Mouse (Mus musculus): ENCODE measurements around the gene Fsd2. TPM values are rescaled to one million over a fixed set of nuclear protein-coding genes. Genes with fewer than 3 reads are reported as not detected.
A peak's percentile ranks its signal among the peaks of the same experiment; 100 is the strongest.

Gene Fsd2
- polyA plus RNA-seq, 1 experiment from 2014 or later: 0.04 TPM

DNA sequence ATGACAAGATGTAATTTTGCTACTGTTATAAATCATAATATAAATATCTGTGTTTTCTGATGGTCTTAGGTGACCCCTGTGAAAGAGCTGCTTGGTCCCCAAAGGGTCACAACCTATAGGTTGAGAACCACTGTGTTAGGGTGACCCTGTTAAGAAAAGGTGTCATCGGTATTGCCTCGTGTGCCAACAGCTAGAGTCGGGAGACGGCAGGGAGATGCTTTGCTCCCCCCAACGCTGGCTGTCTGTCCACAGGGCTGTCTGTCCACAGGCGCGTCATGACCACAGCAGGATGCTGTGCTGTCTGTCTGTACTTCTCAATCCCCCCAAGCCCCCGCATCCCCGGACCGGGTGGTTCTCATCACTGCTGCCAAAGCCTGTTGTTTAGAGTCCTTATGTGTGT lies 8.9 kb upstream of the Fsd2 start:
- no peak for TF ChIP-seq CTCF (IDR thresholded peaks at IDR 0.05; ENCODE audit: low read depth)
- DNase-seq (ENCODE audit: low spot score): no peak
- no peak for ATAC-seq (replicated peaks; ENCODE audit: low FRiP score, low read depth)

DNA sequence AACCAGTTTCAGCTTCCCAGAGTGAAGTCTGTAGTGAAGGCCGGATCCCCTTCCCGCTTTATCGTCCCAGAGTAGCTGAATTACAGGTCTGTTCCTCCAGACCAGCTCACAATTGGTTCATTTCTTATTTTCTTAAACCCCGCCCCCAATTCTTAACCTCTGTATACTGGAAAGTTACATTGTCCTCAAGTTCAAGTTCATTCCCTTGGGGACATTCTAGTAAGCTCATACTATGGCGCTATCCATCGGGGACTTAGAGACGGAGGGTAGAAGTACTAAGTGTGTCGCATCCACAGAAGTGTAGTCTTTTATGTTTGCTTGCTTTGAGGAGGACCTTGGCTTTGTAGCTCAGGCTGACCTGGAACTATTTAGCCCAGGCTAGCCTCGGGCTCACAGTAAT lies 7.1 kb upstream of the Fsd2 start:
- 93% methylated on average over 9 of the region's 9 CpGs for WGBS

More for the DNA sequence above, 8.9 kb upstream of the Fsd2 start:
- WGBS: 93% methylated on average over 10 of the region's 10 CpGs
- Histone ChIP-seq H3K36me3 (ENCODE audit: insufficient read depth, low read length) (peaks cover 16% of the 10 kb centered on the region; the same call in 1 of the 2 replicates), H3K4me1 (replicated peaks; ENCODE audit: insufficient read depth, low read length) (0 out of 2 replicates have a peak, but pooled peaks cover 5% of the 10 kb centered on the region), H3K9ac (ENCODE audit: low read depth, low read length) (no peak overlapping the region), H3K4me3 (replicated peaks; ENCODE audit: low read depth, low read length) (no peak overlapping the region), H3K4me2 (ENCODE audit: low read length) (no peak overlapping the region), H3K27ac (no peak overlapping the region), H3K27me3 (ENCODE audit: insufficient read depth, low read length) (no peaks in the 10 kb centered on the region), H3K9me3 (replicated peaks; ENCODE audit: low read length) (no peaks in the 10 kb centered on the region)

DNA sequence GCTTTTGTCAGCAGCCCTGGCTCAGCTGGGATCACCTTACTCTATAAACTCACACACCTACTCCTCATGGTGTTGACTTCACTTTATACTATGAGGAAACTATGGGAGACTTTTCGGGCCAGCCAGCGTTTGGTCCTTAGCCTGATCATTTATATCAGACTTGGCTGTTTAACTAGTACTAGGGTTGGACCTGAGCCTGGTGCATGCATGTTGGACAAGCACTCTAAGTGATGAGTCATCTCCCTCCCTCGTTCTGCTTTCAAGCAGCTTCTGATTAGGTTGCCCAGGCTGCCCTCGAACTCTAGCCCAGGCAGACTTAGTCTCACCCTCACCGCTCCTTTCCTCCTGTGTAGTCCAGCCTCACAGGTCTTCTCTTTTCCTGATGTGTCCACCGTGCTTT lies 6.7 kb upstream of the Fsd2 start:
- no peak overlapping the region for H3K27ac ChIP-seq
- no peak overlapping the region for H3K9ac ChIP-seq (ENCODE audit: low read depth, low read length)
- no peak overlapping the region for H3K4me2 ChIP-seq (ENCODE audit: low read length)
- ATAC-seq (replicated peaks; ENCODE audit: low FRiP score, low read depth) (no peak), DNase-seq (ENCODE audit: low spot score) (no peak)
- no peaks in the 10 kb centered on the region for H3K9me3 ChIP-seq (replicated peaks; ENCODE audit: low read length)
- H3K4me1 ChIP-seq (replicated peaks; ENCODE audit: insufficient read depth, low read length): 0 out of 2 replicates have a peak, but pooled peaks cover 5% of the 10 kb centered on the region
- H3K27me3 ChIP-seq (ENCODE audit: insufficient read depth, low read length): no peaks in the 10 kb centered on the region
- no peak for TF ChIP-seq CTCF (IDR thresholded peaks at IDR 0.05; ENCODE audit: low read depth)
- H3K4me3 ChIP-seq (replicated peaks; ENCODE audit: low read depth, low read length): no peak overlapping the region
- peaks cover 12% of the 10 kb centered on the region; the same call in 1 of the 2 replicates for H3K36me3 ChIP-seq (ENCODE audit: insufficient read depth, low read length)
- 79% methylated on average over 6 of the region's 6 CpGs for WGBS

More for the DNA sequence above, 7.1 kb upstream of the Fsd2 start:
- no peak overlapping the region for H3K4me2 ChIP-seq (ENCODE audit: low read length)
- H3K4me3 ChIP-seq (replicated peaks; ENCODE audit: low read depth, low read length): no peak overlapping the region
- 0 out of 2 replicates have a peak, but pooled peaks cover 5% of the 10 kb centered on the region for H3K4me1 ChIP-seq (replicated peaks; ENCODE audit: insufficient read depth, low read length)
- H3K27ac ChIP-seq: no peak overlapping the region
- no peaks in the 10 kb centered on the region for H3K9me3 ChIP-seq (replicated peaks; ENCODE audit: low read length)
- TF ChIP-seq CTCF (IDR thresholded peaks at IDR 0.05; ENCODE audit: low read depth): no peak
- H3K27me3 ChIP-seq (ENCODE audit: insufficient read depth, low read length): no peaks in the 10 kb centered on the region
- no peak overlapping the region for H3K9ac ChIP-seq (ENCODE audit: low read depth, low read length)
- no peak for DNase-seq (ENCODE audit: low spot score)
- peaks cover 16% of the 10 kb centered on the region; the same call in 1 of the 2 replicates for H3K36me3 ChIP-seq (ENCODE audit: insufficient read depth, low read length)
- no peak for ATAC-seq (replicated peaks; ENCODE audit: low FRiP score, low read depth)

DNA sequence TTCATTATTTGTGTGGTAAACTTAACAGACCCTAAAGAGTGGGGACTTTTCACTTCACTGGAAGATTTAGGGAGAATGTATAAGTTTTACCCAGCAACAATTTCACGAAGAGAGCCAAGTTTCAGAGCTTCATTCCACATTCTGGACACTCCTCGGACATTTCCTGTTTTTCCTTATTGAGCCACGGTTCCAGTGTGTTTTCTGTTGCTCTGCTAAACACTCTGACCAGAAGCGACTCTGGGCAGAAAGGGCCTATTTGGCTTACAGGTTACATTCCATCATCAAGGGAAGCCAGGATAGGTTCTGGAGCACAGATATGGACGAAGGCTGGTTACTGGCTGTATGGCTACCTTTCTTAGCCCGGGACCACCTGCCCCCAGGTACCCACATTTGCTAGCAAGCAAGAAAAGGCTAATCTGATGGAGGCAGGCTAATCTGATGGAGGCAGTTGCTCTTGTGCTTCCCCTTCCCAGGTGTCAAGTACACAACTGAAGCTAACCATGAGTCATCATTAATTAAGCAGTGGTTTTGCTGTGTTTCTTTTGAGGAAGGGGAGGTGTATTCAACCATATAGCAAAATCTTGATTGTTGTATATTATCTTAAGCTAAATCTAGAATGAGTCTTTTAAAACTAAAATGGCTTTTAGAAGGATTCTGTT lies 6.0 kb upstream of the Fsd2 start:
- H3K9me3 ChIP-seq (replicated peaks; ENCODE audit: low read length): no peaks in the 10 kb centered on the region
- H3K9ac ChIP-seq (ENCODE audit: low read depth, low read length): no peak overlapping the region
- peaks cover 7% of the 10 kb centered on the region; the same call in 1 of the 2 replicates for H3K36me3 ChIP-seq (ENCODE audit: insufficient read depth, low read length)
- 43% methylated on average over 6 of the region's 6 CpGs for WGBS
- no peak for TF ChIP-seq CTCF (IDR thresholded peaks at IDR 0.05; ENCODE audit: low read depth)
- peak overlapping the region; percentile 69 for H3K4me2 ChIP-seq (ENCODE audit: low read length)
- H3K27ac ChIP-seq: no peak overlapping the region
- DNase-seq (ENCODE audit: low spot score) (peak; percentile 33), ATAC-seq (replicated peaks; ENCODE audit: low FRiP score, low read depth) (no peak)
- peak overlapping the region; percentile 90 for H3K4me3 ChIP-seq (replicated peaks; ENCODE audit: low read depth, low read length)
- H3K4me1 ChIP-seq (replicated peaks; ENCODE audit: insufficient read depth, low read length): 0 out of 2 replicates have a peak, but pooled peaks cover 5% of the 10 kb centered on the region
- no peaks in the 10 kb centered on the region for H3K27me3 ChIP-seq (ENCODE audit: insufficient read depth, low read length)

DNA sequence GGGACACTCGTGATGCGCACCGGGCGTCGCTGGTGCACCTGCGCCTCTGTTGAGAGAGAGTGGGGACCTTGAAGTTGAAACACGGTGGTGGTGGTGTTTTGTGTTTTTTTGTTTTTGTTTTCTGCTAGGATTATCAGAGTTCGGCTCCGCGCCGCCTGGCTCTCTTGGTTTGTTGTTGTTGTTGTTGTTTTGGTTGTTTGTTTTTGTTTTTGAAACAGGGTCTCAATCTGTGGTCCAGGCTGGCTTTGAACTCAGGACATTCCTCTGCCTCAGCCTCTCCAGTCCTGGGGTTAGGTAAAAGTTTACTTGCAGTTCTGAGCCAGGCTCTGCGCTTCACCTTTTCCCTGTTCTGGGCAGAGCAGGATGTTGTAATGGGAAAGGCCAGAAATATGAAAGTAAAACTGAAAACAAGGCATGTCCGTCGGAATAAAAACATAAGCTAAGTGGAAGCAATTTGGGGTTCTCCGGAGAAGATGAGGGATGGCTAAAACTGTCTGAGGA lies 5.2 kb upstream of the Fsd2 start:
- Histone ChIP-seq H3K4me1 (replicated peaks; ENCODE audit: insufficient read depth, low read length) (0 out of 2 replicates have a peak, but pooled peaks cover 5% of the 10 kb centered on the region), H3K4me2 (ENCODE audit: low read length) (peak overlapping the region; percentile 69), H3K36me3 (ENCODE audit: insufficient read depth, low read length) (peaks cover 7% of the 10 kb centered on the region; the same call in 1 of the 2 replicates), H3K9me3 (replicated peaks; ENCODE audit: low read length) (no peaks in the 10 kb centered on the region), H3K4me3 (replicated peaks; ENCODE audit: low read depth, low read length) (peak overlapping the region; percentile 90), H3K27me3 (ENCODE audit: insufficient read depth, low read length) (no peaks in the 10 kb centered on the region), H3K27ac (peak overlapping the region; percentile 95), H3K9ac (ENCODE audit: low read depth, low read length) (peak overlapping the region; percentile 87)
- no peak for TF ChIP-seq CTCF (IDR thresholded peaks at IDR 0.05; ENCODE audit: low read depth)
- 14% methylated on average over 15 of the region's 15 CpGs for WGBS
- peak; percentile 37 for DNase-seq (ENCODE audit: low spot score)
- ATAC-seq (replicated peaks; ENCODE audit: low FRiP score, low read depth): no peak

DNA sequence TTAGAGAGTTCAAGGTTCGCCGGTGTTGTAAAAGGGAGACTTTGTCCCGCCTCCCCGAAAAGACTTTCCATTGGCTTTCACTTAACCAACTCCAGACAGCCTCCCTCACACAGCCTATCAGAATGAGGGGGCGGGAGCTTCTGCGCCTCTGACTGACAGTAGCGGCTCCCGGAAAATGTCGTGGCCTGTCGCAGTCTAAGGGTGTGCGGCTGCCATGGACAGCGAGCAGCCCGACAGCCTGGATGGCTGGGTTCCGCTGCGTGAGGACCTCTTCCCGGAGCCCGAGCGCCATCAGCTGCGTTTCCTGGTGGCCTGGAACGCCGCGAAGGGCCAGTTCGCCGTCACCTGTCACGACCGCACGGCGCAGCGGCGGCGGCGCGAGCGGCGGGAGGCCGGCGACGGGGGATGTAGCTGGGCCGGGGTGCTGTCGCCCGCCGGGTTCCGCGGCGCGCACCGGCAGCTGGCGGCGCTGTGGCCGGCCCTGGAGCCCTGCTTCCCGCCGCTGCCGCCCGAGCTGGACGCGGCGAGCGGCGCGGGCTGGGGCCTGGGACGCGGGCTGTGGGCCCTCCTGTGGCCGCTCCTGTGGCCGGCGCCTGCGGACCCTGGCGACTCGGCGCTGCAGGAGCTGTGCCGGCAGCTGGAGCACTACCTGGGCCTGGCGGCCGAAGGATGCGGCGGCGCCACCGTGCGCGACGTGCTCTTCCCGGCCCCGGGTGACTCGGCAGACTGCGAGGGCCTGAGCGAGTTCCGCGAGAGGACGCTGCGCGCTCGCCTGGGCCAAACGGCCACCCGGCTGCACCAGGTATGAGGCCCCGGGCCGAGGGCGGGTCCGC lies 4.6 kb upstream of the Fsd2 start, which contains the start of gene Whamm:
Gene Whamm, plus strand, starts transcription at position 159 of the 833 bp plus-strand sequence.
- under 1% methylated on average over 88 of the region's 96 CpGs for WGBS
- ATAC-seq (replicated peaks; ENCODE audit: low FRiP score, low read depth): peak; percentile 99

More for the DNA sequence above, 4.6 kb upstream of the Fsd2 start, which contains the start of gene Whamm:
- DNase-seq (ENCODE audit: low spot score): peak; percentile 98
- H3K27ac ChIP-seq: peak within 1 kb of the TSS; percentile 95
- peak; percentile 16 for TF ChIP-seq CTCF (IDR thresholded peaks at IDR 0.05; ENCODE audit: low read depth)
- H3K4me1 ChIP-seq (replicated peaks; ENCODE audit: insufficient read depth, low read length): 0 out of 2 replicates have a peak, but pooled peaks cover 5% of the 10 kb centered on the region
- H3K27me3 ChIP-seq (ENCODE audit: insufficient read depth, low read length): no peaks in the 10 kb centered on the region
- peak within 1 kb of the TSS; percentile 90 for H3K4me3 ChIP-seq (replicated peaks; ENCODE audit: low read depth, low read length)
- H3K9me3 ChIP-seq (replicated peaks; ENCODE audit: low read length): no peaks in the 10 kb centered on the region
- H3K4me2 ChIP-seq (ENCODE audit: low read length): peak within 1 kb of the TSS; percentile 69
- peak within 1 kb of the TSS; percentile 87 for H3K9ac ChIP-seq (ENCODE audit: low read depth, low read length)
- 0 out of 2 replicates have a peak, but pooled peaks cover 5% of the 10 kb centered on the region for H3K36me3 ChIP-seq (ENCODE audit: insufficient read depth, low read length)
